Mouse (Mus musculus) liver, embryonic 11.5 days (tissue): Measurements from ENCODE around the gene Art5. TPM values are rescaled to one million over a fixed set of nuclear protein-coding genes. Genes with fewer than 3 reads are reported as not detected.

Source experiments
- ATAC-seq: fragments of 200-750 bp; cut with Nextera tagmentation; replicated peaks from 2 replicates; pipeline ENCODE4 v1.8.0; 2017; ENCODE audit warnings: moderate number of reproducible peaks, mild to moderate bottlenecking, moderate TSS enrichment, moderate library complexity; ENCODE audit not compliant: low FRiP score
- DNase-seq: peaks from one replicate; pipeline ENCODE4 v3.0.0-alpha.2; 2017; ENCODE audit warnings: low spot score
- H3K27ac ChIP-seq: fragments of 300-500 bp; sonication (generic); 2 replicates; pipeline ENCODE4 v1.5.1; 2014; ENCODE audit warnings: mild to moderate bottlenecking, low read depth, low read length, control low read depth
- H3K27me3 ChIP-seq: fragments of 300-500 bp; sonication (generic); replicated peaks from 2 replicates; pipeline ENCODE4 v1.6.1; 2014; ENCODE audit warnings: low read length, mixed read lengths; ENCODE audit not compliant: control insufficient read depth, insufficient read depth
- H3K36me3 ChIP-seq: fragments of 300-500 bp; sonication (generic); 2 replicates; pipeline ENCODE4 v1.6.1; 2014; ENCODE audit warnings: mild to moderate bottlenecking, low read length, moderate library complexity, mixed read lengths; ENCODE audit not compliant: control insufficient read depth, insufficient read depth
- H3K4me1 ChIP-seq: fragments of 300-500 bp; sonication (generic); replicated peaks from 2 replicates; pipeline ENCODE4 v1.6.1; 2014; ENCODE audit warnings: low read length, mixed read lengths; ENCODE audit not compliant: control insufficient read depth, insufficient read depth
- H3K4me2 ChIP-seq: fragments of 300-500 bp; sonication (generic); 2 replicates; pipeline ENCODE4 v1.6.1; 2014; ENCODE audit warnings: mild to moderate bottlenecking, control low read depth, moderate library complexity
- H3K4me3 ChIP-seq: fragments of 300-500 bp; sonication (generic); 2 replicates; pipeline ENCODE4 v1.5.1; 2014; ENCODE audit warnings: low read depth, low read length, control low read depth
- H3K9ac ChIP-seq: fragments of 300-500 bp; sonication (generic); 2 replicates; pipeline ENCODE4 v1.6.1; 2014; ENCODE audit warnings: low read depth, low read length, control low read depth
- H3K9me3 ChIP-seq: fragments of 300-500 bp; sonication (generic); 2 replicates; pipeline ENCODE4 v1.6.1; 2016; ENCODE audit warnings: low read length, inconsistent platforms, mixed read lengths; ENCODE audit not compliant: control insufficient read depth
- WGBS: fragments of 180-500 bp; shearing (Covaris S2); extraction: QIAGEN DNeasy Blood & Tissue Kit; methylation state at CpG from one replicate; pipeline ENCODE4 v1.1.7; 2014; 5-methylcytosine and 5-hydroxymethylcytosine counted together
- polyA plus RNA-seq: library from polyadenylated mRNA; unstranded; fragments of >200 nt; fragmentation: Nextera tagmentation; extraction: Ambion mirVana; gene quantifications from 2 replicates; pipeline ENCODE4 v1.2.1, GENCODE M21; 2014

Gene Art5
- polyA plus RNA-seq, 1 experiment from 2014 or later = 0.78 TPM

DNA sequence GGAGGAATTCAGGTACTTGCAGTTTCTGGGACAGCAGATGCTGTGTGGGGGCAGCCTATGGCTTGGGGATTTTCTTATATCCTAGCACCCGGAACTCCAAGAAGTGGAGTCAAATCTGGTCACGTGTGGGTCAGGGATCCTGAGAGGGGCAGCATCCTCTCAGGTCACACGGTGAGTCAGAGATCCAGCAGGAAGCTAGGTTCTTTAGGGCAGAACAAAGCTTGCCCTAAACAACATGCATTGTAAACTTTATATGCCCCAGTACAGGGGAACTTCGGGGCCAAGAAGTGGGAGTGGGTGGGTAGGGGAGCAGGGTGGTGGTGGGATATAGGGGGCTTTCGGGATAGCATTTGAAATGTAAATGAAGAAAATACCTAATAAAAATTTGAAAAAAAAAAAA, 8.4 kb downstream of the Art5 start:
- no peak overlapping the region for H3K4me2 ChIP-seq
- H3K4me1 ChIP-seq = peaks cover 14% of the 10 kb centered on the region; the same call in 1 of the 2 replicates
- H3K27ac ChIP-seq = no peak overlapping the region
- no peak overlapping the region for H3K9ac ChIP-seq
- no peaks in the 10 kb centered on the region for H3K9me3 ChIP-seq
- WGBS = 67% methylated on average over 5 of the region's 5 CpGs
- peaks cover 8% of the 10 kb centered on the region for H3K27me3 ChIP-seq
- ATAC-seq (no peak), DNase-seq (no peak)
- H3K4me3 ChIP-seq = no peak overlapping the region
- no peaks in the 10 kb centered on the region for H3K36me3 ChIP-seq

GRCm38 (mm10) chr7:102099760-102100661, 9.3 kb downstream of the Art5 start:
- peaks cover 8% of the 10 kb centered on the region for H3K27me3 ChIP-seq
- peak; percentile 46 for ATAC-seq
- H3K9me3 ChIP-seq = no peaks in the 10 kb centered on the region
- H3K4me1 ChIP-seq = peaks cover 14% of the 10 kb centered on the region; the same call in 1 of the 2 replicates
- H3K4me2 ChIP-seq = peak overlapping the region; percentile 54
- H3K27ac ChIP-seq = no peak overlapping the region
- no peaks in the 10 kb centered on the region for H3K36me3 ChIP-seq
- WGBS = 7% methylated on average over 30 of the region's 30 CpGs
- H3K4me3 ChIP-seq = peak overlapping the region; percentile 27
- DNase-seq = peak; percentile 54
- H3K9ac ChIP-seq = 0 out of 2 replicates have a peak overlapping the region, but pooled peaks have one; percentile 11

GRCm38 (mm10) chr7:102087336-102087735, 22.0 kb downstream of the Art5 start:
- WGBS = 84% methylated on average over 4 of the region's 4 CpGs

GRCm38 (mm10) chr7:102084041-102084696, 25.1 kb downstream of the Art5 start:
- H3K9ac ChIP-seq = no peak overlapping the region

More at GRCm38 (mm10) chr7:102087336-102087735, 22.0 kb downstream of the Art5 start:
- no peak for ATAC-seq
- no peaks in the 10 kb centered on the region for H3K27me3 ChIP-seq
- peaks cover 4% of the 10 kb centered on the region for H3K36me3 ChIP-seq
- DNase-seq = no peak
- no peak overlapping the region for H3K4me2 ChIP-seq
- H3K27ac ChIP-seq = no peak overlapping the region
- no peaks in the 10 kb centered on the region for H3K4me1 ChIP-seq
- H3K9ac ChIP-seq = no peak overlapping the region
- H3K4me3 ChIP-seq = no peak overlapping the region
- no peaks in the 10 kb centered on the region for H3K9me3 ChIP-seq

DNA sequence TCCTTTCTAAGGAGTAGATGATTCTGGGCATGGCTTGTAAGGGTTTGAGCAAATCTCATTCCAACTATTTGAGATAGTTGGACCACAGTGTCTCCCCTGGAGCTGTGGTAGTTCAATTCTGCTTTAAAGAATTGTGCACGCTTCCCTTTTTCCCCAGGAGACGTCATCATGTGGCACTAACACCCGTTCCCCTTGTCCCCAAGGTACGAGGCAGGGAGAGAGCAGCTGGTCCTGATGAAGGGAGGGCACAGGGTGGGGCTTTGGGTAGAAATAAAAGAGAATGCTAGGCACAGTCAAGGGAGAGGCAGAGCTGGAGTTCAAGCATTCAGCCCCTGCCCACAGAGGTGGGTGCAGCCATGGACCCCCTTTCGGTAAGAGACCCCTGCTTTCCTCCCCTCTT, 26.5 kb downstream of the Art5 start, which contains the start of gene Trpc2:
Trpc2 (plus strand) TSS at position 301 of the 400 bp plus-strand sequence.
- 83% methylated on average over 5 of the region's 5 CpGs for WGBS
- ATAC-seq (no peak), DNase-seq (no peak)
- H3K9ac ChIP-seq = no peak within 1 kb of the TSS
- H3K4me2 ChIP-seq = no peak within 1 kb of the TSS
- H3K4me1 ChIP-seq = no peaks in the 10 kb centered on the region
- no peaks in the 10 kb centered on the region for H3K27me3 ChIP-seq
- no peak within 1 kb of the TSS for H3K27ac ChIP-seq
- no peak within 1 kb of the TSS for H3K4me3 ChIP-seq
- no peaks in the 10 kb centered on the region for H3K9me3 ChIP-seq
- H3K36me3 ChIP-seq = peaks cover 33% of the 10 kb centered on the region

More at GRCm38 (mm10) chr7:102084041-102084696, 25.1 kb downstream of the Art5 start:
- Histone ChIP-seq H3K4me2 (no peak overlapping the region), H3K27me3 (no peaks in the 10 kb centered on the region), H3K4me1 (no peaks in the 10 kb centered on the region), H3K4me3 (no peak overlapping the region), H3K27ac (no peak overlapping the region), H3K36me3 (peaks cover 26% of the 10 kb centered on the region), H3K9me3 (no peaks in the 10 kb centered on the region)
- DNase-seq (no peak), ATAC-seq (no peak)
- WGBS = 86% methylated on average over 26 of the region's 26 CpGs

- ATAC-seq (no peak), DNase-seq (no peak)
- Histone ChIP-seq H3K9ac (no peak overlapping the region), H3K27me3 (no peaks in the 10 kb centered on the region), H3K36me3 (peaks cover 37% of the 10 kb centered on the region), H3K27ac (no peak overlapping the region), H3K4me1 (no peaks in the 10 kb centered on the region), H3K9me3 (no peaks in the 10 kb centered on the region), H3K4me3 (no peak overlapping the region), H3K4me2 (no peak overlapping the region)
- 92% methylated on average over 5 of the region's 5 CpGs for WGBS
Observed at GRCm38 (mm10) chr7:102081784-102082183, 27.5 kb downstream of the Art5 start.

DNA sequence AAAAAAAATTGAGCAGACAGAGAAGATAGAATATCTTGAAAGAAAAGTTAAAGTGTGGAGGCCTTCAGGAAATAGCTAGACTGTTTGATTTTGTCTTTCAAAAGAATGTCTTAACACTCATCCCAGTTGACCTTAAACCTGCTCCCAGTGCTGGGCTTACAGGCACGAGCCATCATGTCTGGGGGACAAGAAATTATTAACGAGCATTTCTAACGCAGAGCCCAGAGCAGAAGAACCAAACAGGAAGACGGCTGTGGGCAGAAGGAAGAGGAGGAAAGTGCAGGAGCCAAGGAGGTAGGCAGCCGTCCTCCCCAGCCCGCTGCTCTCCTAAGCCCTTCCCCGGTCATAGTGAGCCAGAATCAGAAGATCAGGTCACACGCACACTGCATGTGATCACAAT, 29.0 kb downstream of the Art5 start:
- Histone ChIP-seq H3K4me3 (no peak overlapping the region), H3K36me3 (peaks cover 44% of the 10 kb centered on the region), H3K4me2 (no peak overlapping the region), H3K9ac (no peak overlapping the region), H3K9me3 (no peaks in the 10 kb centered on the region), H3K27ac (no peak overlapping the region), H3K4me1 (no peaks in the 10 kb centered on the region), H3K27me3 (no peaks in the 10 kb centered on the region)
- WGBS = 92% methylated on average over 8 of the region's 8 CpGs
- ATAC-seq = no peak
- no peak for DNase-seq

- Histone ChIP-seq H3K9me3 (no peaks in the 10 kb centered on the region), H3K4me3 (no peak overlapping the region), H3K9ac (no peak overlapping the region), H3K36me3 (peaks cover 43% of the 10 kb centered on the region), H3K27ac (no peak overlapping the region), H3K27me3 (no peaks in the 10 kb centered on the region), H3K4me2 (no peak overlapping the region), H3K4me1 (no peaks in the 10 kb centered on the region)
- DNase-seq (no peak), ATAC-seq (no peak)
- 81% methylated on average over 7 of the region's 7 CpGs for WGBS
Observed at GRCm38 (mm10) chr7:102078517-102078916, 30.8 kb downstream of the Art5 start.
